ENCODE assay signal across 22 mouse cellular contexts in genomic region chr8:44699384-44700105, GRCm38 (mm10).
A peak's percentile ranks its signal among the peaks of the same experiment; 100 is the strongest.
DNase-seq lines count a peak whose midpoint lies in the region; ATAC-seq and TF ChIP-seq lines count a peak whose summit lies in the region.
"Had no signal": no experiment of that assay in that cellular context is flagged by ENCODE, and none has a peak within 500 bp of the region (broad histone marks: within the 10 kb centered on the region; RNA-seq: fewer than 3 reads in every experiment).

No protein-coding gene starts in this region.

- TF ChIP-seq EP300 in heart, adult 2 months (IDR thresholded peaks at IDR 0.05; ENCODE audit: insufficient read depth, low read depth, low read length) = no peak
- TF ChIP-seq EP300 in liver, postnatal 0 days (IDR thresholded peaks at IDR 0.05; ENCODE audit: low read depth) = peak; percentile 68
- no peak for TF ChIP-seq EP300 in stomach, postnatal 0 days (optimal IDR thresholded peaks at IDR 0.05)

- H3K27me3 ChIP-seq in heart, adult 2 months (ENCODE audit: control insufficient read depth, insufficient read depth, low read length) = no peaks in the 10 kb centered on the region
- no peaks in the 10 kb centered on the region for H3K27me3 ChIP-seq in lung, embryonic 16.5 days (ENCODE audit: control insufficient read depth, insufficient read depth, low read depth, low read length)
- H3K27me3 ChIP-seq in liver, postnatal 0 days (ENCODE audit: insufficient read depth, low read length) = no peaks in the 10 kb centered on the region
- H3K27me3 ChIP-seq in stomach, postnatal 0 days (ENCODE audit: control insufficient read depth, insufficient read depth, low read length) = no peaks in the 10 kb centered on the region
- H3K27me3 ChIP-seq: embryonic facial prominence, embryonic 13.5 days; Patski had no signal

- no peak overlapping the region for H3K9ac ChIP-seq in heart, adult 2 months (ENCODE audit: low read depth, low read length)
- no peak overlapping the region for H3K9ac ChIP-seq in lung, embryonic 16.5 days (ENCODE audit: low read length)
- H3K9ac ChIP-seq in liver, postnatal 0 days (replicated peaks) = no peak overlapping the region
- H3K9ac ChIP-seq in stomach, postnatal 0 days (ENCODE audit: low read length) = no peak overlapping the region
- H3K9ac ChIP-seq: embryonic facial prominence, embryonic 13.5 days had no signal

- peak; percentile 37 for TF ChIP-seq CTCF in heart, adult 2 months (IDR thresholded peaks at IDR 0.05)
- no peak for TF ChIP-seq CTCF in liver, postnatal 0 days (IDR thresholded peaks at IDR 0.05; ENCODE audit: low read depth)
- peak; percentile 37 for TF ChIP-seq CTCF in stomach, postnatal 0 days (IDR thresholded peaks at IDR 0.05; ENCODE audit: low read depth)

- H3K9me3 ChIP-seq in lung, embryonic 16.5 days (ENCODE audit: control insufficient read depth, low read length) = no peaks in the 10 kb centered on the region
- no peaks in the 10 kb centered on the region for H3K9me3 ChIP-seq in liver, postnatal 0 days (ENCODE audit: low read length)
- no peaks in the 10 kb centered on the region for H3K9me3 ChIP-seq in stomach, postnatal 0 days (ENCODE audit: control insufficient read depth, low read length)
- H3K9me3 ChIP-seq: embryonic facial prominence, embryonic 13.5 days; midbrain, embryonic 10.5 days had no signal

- TF ChIP-seq POLR2A in heart, adult 2 months (IDR thresholded peaks at IDR 0.05; ENCODE audit: insufficient read depth, low read depth, low read length) = no peak

- 0 out of 2 replicates have a peak, but pooled peaks cover 2% of the 10 kb centered on the region for H3K36me3 ChIP-seq in heart, adult 2 months (ENCODE audit: control insufficient read depth, insufficient read depth, low read length)
- no peaks in the 10 kb centered on the region for H3K36me3 ChIP-seq in lung, embryonic 16.5 days (ENCODE audit: control insufficient read depth, insufficient read depth, low read length)
- H3K36me3 ChIP-seq in liver, postnatal 0 days (replicated peaks; ENCODE audit: insufficient read depth, low read length) = no peaks in the 10 kb centered on the region
- H3K36me3 ChIP-seq in stomach, postnatal 0 days (ENCODE audit: control insufficient read depth, insufficient read depth, low read length) = no peaks in the 10 kb centered on the region
- H3K36me3 ChIP-seq: embryonic facial prominence, embryonic 13.5 days; midbrain, embryonic 10.5 days had no signal

- H3K4me1 ChIP-seq in heart, adult 2 months (ENCODE audit: control insufficient read depth, insufficient read depth, low read length) = peaks cover 1% of the 10 kb centered on the region
- H3K4me1 ChIP-seq in lung, embryonic 16.5 days (replicated peaks; ENCODE audit: control insufficient read depth, insufficient read depth, low read length) = peaks cover 11% of the 10 kb centered on the region
- H3K4me1 ChIP-seq in liver, postnatal 0 days (ENCODE audit: insufficient read depth) = no peaks in the 10 kb centered on the region
- no peaks in the 10 kb centered on the region for H3K4me1 ChIP-seq in stomach, postnatal 0 days (replicated peaks; ENCODE audit: control insufficient read depth, insufficient read depth)
- H3K4me1 ChIP-seq: midbrain, embryonic 10.5 days had no signal

- no peak for DNase-seq in heart, adult 2 months
- DNase-seq in heart, postnatal 4 days = no peak
- DNase-seq in lung, postnatal 25 days (ENCODE audit: low spot score) = no peak
- DNase-seq in liver, postnatal 0 days = no peak
- no peak for DNase-seq in stomach, postnatal 0 days (ENCODE audit: low spot score)
- DNase-seq in right cerebral cortex, postnatal 4 days = no peak
- no peak for DNase-seq in right cerebral cortex, postnatal 10 days (ENCODE audit: low spot score in 2 of 2)
- DNase-seq: adrenal gland, adult 8-10 months; cerebellum, adult 9-11 months; gastrocnemius, postnatal 36 days; kidney, adult 8-10 months; kidney, postnatal 25 days; left cerebral cortex, postnatal 4 days; retina, postnatal 1 day; thymus, postnatal 36 days had no signal

- intact Hi-C loops in heart, adult 2 months (cut with DNase I) = loop anchor here (10.0 kb wide), 1 partner anchor 295 kb away; no protein-coding TSS in a partner anchor

- H3K4me2 ChIP-seq in lung, embryonic 16.5 days (ENCODE audit: low read depth, low read length) = 0 out of 2 replicates have a peak overlapping the region, but pooled peaks have one; percentile 4
- H3K4me2 ChIP-seq in liver, postnatal 0 days (ENCODE audit: low read depth, low read length) = no peak overlapping the region
- no peak overlapping the region for H3K4me2 ChIP-seq in stomach, postnatal 0 days (replicated peaks; ENCODE audit: low read depth)
- H3K4me2 ChIP-seq: embryonic facial prominence, embryonic 13.5 days; heart, embryonic 11.5 days had no signal

- no peak overlapping the region for H3K4me3 ChIP-seq in heart, adult 2 months
- no peak overlapping the region for H3K4me3 ChIP-seq in lung, embryonic 16.5 days (ENCODE audit: low read length)
- no peak overlapping the region for H3K4me3 ChIP-seq in liver, postnatal 0 days (ENCODE audit: low read depth, low read length)
- no peak overlapping the region for H3K4me3 ChIP-seq in stomach, postnatal 0 days (ENCODE audit: low read depth, low read length)
- H3K4me3 ChIP-seq: embryonic facial prominence, embryonic 13.5 days; midbrain, embryonic 10.5 days had no signal

- no peaks in the 10 kb centered on the region for H3K79me2 ChIP-seq in heart, adult 2 months (replicated peaks; ENCODE audit: control insufficient read depth, insufficient read depth, low read length)

- WGBS in heart, adult 2 months = 62% methylated on average over 18 of the region's 18 CpGs
- WGBS in lung, embryonic 16.5 days = 38% methylated on average over 18 of the region's 18 CpGs
- WGBS in liver, postnatal 0 days (ENCODE audit: insufficient replicate concordance) = 66% methylated on average over 18 of the region's 18 CpGs
- WGBS in stomach, postnatal 0 days = 65% methylated on average over 18 of the region's 18 CpGs

- no peak overlapping the region for H3K27ac ChIP-seq in heart, adult 2 months
- H3K27ac ChIP-seq in lung, embryonic 16.5 days (ENCODE audit: low read length) = no peak overlapping the region
- H3K27ac ChIP-seq in liver, postnatal 0 days (ENCODE audit: low read depth) = no peak overlapping the region
- H3K27ac ChIP-seq in stomach, postnatal 0 days (replicated peaks) = no peak overlapping the region
- H3K27ac ChIP-seq: embryonic facial prominence, embryonic 13.5 days; midbrain, embryonic 10.5 days had no signal

- peak; percentile 38; the same call in 1 of the 2 replicates for ATAC-seq in lung, embryonic 16.5 days (ENCODE audit: low read depth)
- ATAC-seq in liver, postnatal 0 days = peak; percentile 64
- ATAC-seq in stomach, postnatal 0 days (ENCODE audit: low FRiP score, low TSS enrichment) = no peak
- ATAC-seq: CD4-positive, CD25-positive, alpha-beta regulatory T cell, adult 4 months; forebrain, embryonic 16.5 days; Patski had no signal
